Mouse (Mus musculus) forebrain, embryonic 10.5 days (tissue): ENCODE measurements at regions not wholly inside any gene's neighbourhood (a gene's known extent, or its start where the extent isn't known, plus 50 kb on each side); places are given as distances from the start of the nearest gene placed in this dataset.

Experiments used
- DNase-seq: peaks from one replicate; pipeline ENCODE4 v3.0.0-alpha.2; 2017; ENCODE audit warnings: low spot score; ENCODE audit errors: extremely low spot score
- H3K27ac ChIP-seq: fragments of 300-500 bp; sonication (generic); 2 replicates; pipeline ENCODE4 v1.5.1; 2016; ENCODE audit warnings: mild to moderate bottlenecking
- H3K27me3 ChIP-seq: fragments of 300-500 bp; sonication (generic); 2 replicates; pipeline ENCODE4 v1.6.1; 2016; ENCODE audit warnings: mild to moderate bottlenecking; ENCODE audit not compliant: poor library complexity, severe bottlenecking
- H3K36me3 ChIP-seq: fragments of 300-500 bp; sonication (generic); replicated peaks from 2 replicates; pipeline ENCODE4 v1.6.1; 2016; ENCODE audit warnings: mild to moderate bottlenecking, moderate library complexity
- H3K4me1 ChIP-seq: fragments of 300-500 bp; sonication (generic); 2 replicates; pipeline ENCODE4 v1.6.1; 2016
- H3K4me3 ChIP-seq: fragments of 300-500 bp; sonication (generic); 2 replicates; pipeline ENCODE4 v1.5.1; 2016; ENCODE audit warnings: mild to moderate bottlenecking, moderate library complexity
- H3K9me3 ChIP-seq: fragments of 300-500 bp; sonication (generic); 2 replicates; pipeline ENCODE4 v1.6.1; 2016; ENCODE audit warnings: mild to moderate bottlenecking, moderate library complexity
- WGBS: fragments of 180-500 bp; shearing (Covaris S2); methylation state at CpG from one replicate; pipeline ENCODE4 v1.1.7; 2016; 5-methylcytosine and 5-hydroxymethylcytosine counted together

DNA sequence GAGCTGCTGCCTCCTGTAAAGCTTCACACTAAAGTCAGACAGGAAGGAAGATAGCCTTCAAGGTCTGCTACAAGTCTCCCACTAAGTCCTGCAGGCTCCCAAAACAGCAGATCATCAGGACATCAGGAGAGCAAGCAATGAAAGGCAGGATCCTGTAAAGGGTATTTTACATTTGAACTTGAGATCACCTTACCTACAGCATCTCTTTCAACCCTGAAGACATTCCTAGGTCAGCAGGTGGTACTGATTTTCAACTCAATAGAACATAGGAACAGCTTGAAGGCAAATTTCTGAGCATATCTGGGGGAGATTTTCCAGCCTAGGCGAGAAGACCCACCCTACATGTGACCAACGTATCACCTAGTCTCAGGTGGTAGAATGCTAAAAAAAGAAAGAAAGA is 530.2 kb downstream of the Efnb2 start:
- H3K4me3 ChIP-seq, result no peak overlapping the region
- no peaks in the 10 kb centered on the region for H3K36me3 ChIP-seq
- 31% methylated on average over 2 of the region's 2 CpGs for WGBS
- DNase-seq, result no peak
- H3K4me1 ChIP-seq, result peaks cover 39% of the 10 kb centered on the region
- H3K27ac ChIP-seq, result no peak overlapping the region
- peaks cover 38% of the 10 kb centered on the region for H3K27me3 ChIP-seq
- H3K9me3 ChIP-seq, result no peaks in the 10 kb centered on the region

GRCm38 (mm10) chr8:8115595-8116429 is 545.2 kb downstream of the Efnb2 start:
- Histone ChIP-seq H3K36me3 (no peaks in the 10 kb centered on the region), H3K27ac (no peak overlapping the region), H3K4me3 (no peak overlapping the region), H3K27me3 (no peaks in the 10 kb centered on the region), H3K9me3 (no peaks in the 10 kb centered on the region), H3K4me1 (peaks cover 5% of the 10 kb centered on the region; the same call in 1 of the 2 replicates)
- WGBS, result 78% methylated on average over 6 of the region's 6 CpGs
- DNase-seq, result no peak

DNA sequence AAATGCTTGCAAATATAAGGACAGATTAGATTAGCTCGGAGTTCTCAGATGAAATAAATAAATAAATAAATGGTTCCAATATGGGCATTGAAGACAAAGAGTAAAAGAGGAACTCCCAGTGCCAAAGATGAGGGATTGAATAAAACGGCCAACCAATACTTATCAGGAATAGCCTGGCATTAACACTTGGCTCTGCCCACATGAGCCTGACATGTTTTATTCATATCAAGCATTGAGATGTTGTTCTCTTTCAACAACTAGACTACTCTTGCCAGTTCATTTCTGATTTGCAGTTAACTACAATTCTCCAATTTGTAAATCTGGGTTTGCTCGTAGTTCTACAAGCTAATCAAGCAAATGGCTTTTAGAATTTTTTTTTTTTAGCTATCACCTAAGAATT is 546.4 kb downstream of the Efnb2 start:
- no peak overlapping the region for H3K27ac ChIP-seq
- H3K4me3 ChIP-seq, result no peak overlapping the region
- no peaks in the 10 kb centered on the region for H3K27me3 ChIP-seq
- no peaks in the 10 kb centered on the region for H3K36me3 ChIP-seq
- H3K4me1 ChIP-seq, result peaks cover 3% of the 10 kb centered on the region; the same call in 1 of the 2 replicates
- DNase-seq, result no peak
- WGBS, result 88% methylated on average over 3 of the region's 3 CpGs
- H3K9me3 ChIP-seq, result no peaks in the 10 kb centered on the region

GRCm38 (mm10) chr8:8109785-8110350 is 551.2 kb downstream of the Efnb2 start:
- Histone ChIP-seq H3K9me3 (no peaks in the 10 kb centered on the region), H3K36me3 (no peaks in the 10 kb centered on the region), H3K4me1 (no peaks in the 10 kb centered on the region), H3K27ac (no peak overlapping the region), H3K27me3 (no peaks in the 10 kb centered on the region), H3K4me3 (no peak overlapping the region)
- DNase-seq, result no peak
- 60% methylated on average over 2 of the region's 2 CpGs for WGBS

DNA sequence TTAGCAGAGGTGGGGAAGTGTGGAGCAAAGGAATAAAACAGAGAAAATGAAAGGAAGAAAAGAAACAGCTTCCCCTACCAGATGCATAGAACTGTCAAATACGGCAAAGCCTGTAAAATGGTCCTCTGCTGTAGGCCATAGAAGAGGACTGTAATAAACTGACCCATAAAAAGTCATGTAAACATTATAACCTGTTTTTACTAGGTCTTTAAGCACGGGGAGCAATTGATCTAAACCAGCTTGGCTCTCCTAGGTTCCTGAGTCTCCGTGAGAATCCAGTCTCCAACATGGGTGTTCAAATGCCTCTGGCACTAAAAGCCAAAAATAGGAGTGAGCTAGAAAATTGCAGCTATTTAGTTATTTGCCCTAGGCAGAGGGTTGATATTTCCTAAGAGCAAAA is 557.5 kb downstream of the Efnb2 start:
- Histone ChIP-seq H3K4me3 (no peak overlapping the region), H3K36me3 (no peaks in the 10 kb centered on the region), H3K27me3 (no peaks in the 10 kb centered on the region), H3K4me1 (no peaks in the 10 kb centered on the region), H3K9me3 (no peaks in the 10 kb centered on the region), H3K27ac (no peak overlapping the region)
- no peak for DNase-seq
- WGBS, result 76% methylated on average over 3 of the region's 3 CpGs

DNA sequence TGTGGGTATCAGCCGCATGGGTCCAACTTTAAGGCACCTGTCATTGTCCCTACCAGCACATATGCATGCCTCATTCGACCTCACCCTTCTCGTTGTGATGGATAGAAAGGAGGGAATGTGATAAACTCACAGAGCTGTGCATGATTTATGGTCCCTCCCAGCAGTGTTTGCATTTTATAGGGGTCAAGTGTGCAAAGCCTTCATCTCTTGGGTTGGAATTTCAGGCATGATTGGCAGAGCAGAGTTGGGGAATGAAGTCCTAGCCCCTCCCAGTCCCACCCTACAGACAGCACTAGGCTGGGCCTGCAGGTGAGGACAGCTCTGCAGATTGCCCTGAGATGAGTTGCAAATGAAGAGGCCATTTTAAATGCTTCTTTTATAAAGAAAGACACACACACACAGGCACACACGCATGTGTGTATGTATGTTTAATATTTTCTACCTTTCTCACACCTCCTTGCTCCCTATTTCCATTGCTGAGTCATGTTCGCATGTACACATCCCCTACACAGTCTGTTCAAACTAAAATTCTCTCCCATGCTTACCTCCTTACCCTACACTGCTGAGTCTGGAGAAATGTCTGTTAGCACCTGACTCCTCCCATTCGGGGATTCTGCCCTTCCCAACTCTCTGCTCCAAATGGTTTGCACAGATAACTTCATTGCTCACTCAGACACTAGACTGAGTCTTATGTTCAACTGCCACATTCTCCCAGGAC is 558.9 kb downstream of the Efnb2 start:
- H3K27ac ChIP-seq, result no peak overlapping the region
- no peak overlapping the region for H3K4me3 ChIP-seq
- no peak for DNase-seq
- no peaks in the 10 kb centered on the region for H3K27me3 ChIP-seq
- WGBS, result 87% methylated on average over 6 of the region's 6 CpGs
- H3K9me3 ChIP-seq, result no peaks in the 10 kb centered on the region
- H3K4me1 ChIP-seq, result no peaks in the 10 kb centered on the region
- H3K36me3 ChIP-seq, result no peaks in the 10 kb centered on the region

- no peaks in the 10 kb centered on the region for H3K4me1 ChIP-seq
- DNase-seq, result no peak
- no peaks in the 10 kb centered on the region for H3K27me3 ChIP-seq
Measured at GRCm38 (mm10) chr8:8092551-8092950, 568.5 kb downstream of the Efnb2 start.

DNA sequence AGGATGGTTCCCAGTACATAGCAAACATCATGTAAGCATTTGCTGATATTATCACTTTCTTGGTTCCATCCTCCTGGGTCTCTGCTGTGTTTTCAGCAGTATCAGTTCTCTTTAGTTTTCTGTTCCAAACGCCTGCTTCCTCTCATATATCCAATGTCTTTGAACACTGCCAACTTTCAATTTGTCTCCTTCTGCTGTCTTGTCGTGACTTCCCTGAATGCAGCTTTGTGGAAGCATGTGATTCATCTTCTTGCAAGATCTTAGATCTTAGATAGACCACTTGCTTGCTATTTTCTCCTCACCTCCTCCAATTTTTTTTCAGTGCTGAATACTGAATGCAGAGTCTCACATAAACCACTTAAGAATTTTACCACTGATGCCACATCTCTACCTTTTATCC is 576.4 kb downstream of the Efnb2 start:
- Histone ChIP-seq H3K36me3 (no peaks in the 10 kb centered on the region), H3K4me3 (no peak overlapping the region), H3K27me3 (no peaks in the 10 kb centered on the region), H3K9me3 (peaks cover 3% of the 10 kb centered on the region; the same call in 1 of the 2 replicates), H3K27ac (no peak overlapping the region), H3K4me1 (no peaks in the 10 kb centered on the region)
- no peak for DNase-seq
- 91% methylated on average over 2 of the region's 2 CpGs for WGBS

More at GRCm38 (mm10) chr8:8092551-8092950, 568.5 kb downstream of the Efnb2 start:
- H3K4me3 ChIP-seq, result no peak overlapping the region
- no peaks in the 10 kb centered on the region for H3K36me3 ChIP-seq
- no peaks in the 10 kb centered on the region for H3K9me3 ChIP-seq
- H3K27ac ChIP-seq, result no peak overlapping the region

DNA sequence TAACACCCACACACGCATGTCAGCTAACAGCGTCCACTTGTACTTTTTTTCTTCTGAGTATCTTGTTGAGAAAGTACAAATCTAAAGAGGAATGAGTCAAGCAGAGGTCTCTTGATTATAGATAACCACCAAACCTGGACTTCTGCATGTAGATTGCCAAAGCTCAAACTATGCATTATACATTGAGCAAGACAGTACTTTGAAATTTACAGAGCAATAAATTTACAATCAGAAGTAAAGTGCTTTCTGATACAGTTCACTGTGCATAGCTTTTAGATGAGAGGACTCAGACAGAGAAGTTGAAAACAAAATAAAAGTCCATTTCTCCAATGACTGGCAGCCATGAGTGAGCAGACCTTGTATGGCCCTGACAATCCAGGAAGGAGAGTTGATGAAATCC is 597.0 kb downstream of the Efnb2 start:
- Histone ChIP-seq H3K4me3 (no peak overlapping the region), H3K9me3 (no peaks in the 10 kb centered on the region), H3K27me3 (no peaks in the 10 kb centered on the region), H3K4me1 (no peaks in the 10 kb centered on the region), H3K27ac (no peak overlapping the region), H3K36me3 (no peaks in the 10 kb centered on the region)
- WGBS, result 95% methylated on average over 2 of the region's 2 CpGs
- DNase-seq, result no peak

GRCm38 (mm10) chr8:8054224-8054916 is 606.7 kb downstream of the Efnb2 start:
- DNase-seq, result no peak
- Histone ChIP-seq H3K27me3 (no peaks in the 10 kb centered on the region), H3K36me3 (no peaks in the 10 kb centered on the region), H3K4me1 (peaks cover 17% of the 10 kb centered on the region), H3K27ac (no peak overlapping the region), H3K9me3 (no peaks in the 10 kb centered on the region), H3K4me3 (no peak overlapping the region)
- WGBS, result 86% methylated on average over 4 of the region's 4 CpGs

- H3K9me3 ChIP-seq, result no peaks in the 10 kb centered on the region
- no peak for DNase-seq
- no peak overlapping the region for H3K4me3 ChIP-seq
- H3K27me3 ChIP-seq, result no peaks in the 10 kb centered on the region
- 0 out of 2 replicates have a peak overlapping the region, but pooled peaks have one; percentile 35 for H3K27ac ChIP-seq
- peaks cover 17% of the 10 kb centered on the region for H3K4me1 ChIP-seq
- 41% methylated on average over 3 of the region's 3 CpGs for WGBS
- no peaks in the 10 kb centered on the region for H3K36me3 ChIP-seq
Measured at GRCm38 (mm10) chr8:8051186-8051585, 609.9 kb downstream of the Efnb2 start.

GRCm38 (mm10) chr8:8050778-8051177 is 610.3 kb downstream of the Efnb2 start:
- Histone ChIP-seq H3K4me3 (no peak overlapping the region), H3K4me1 (peaks cover 17% of the 10 kb centered on the region), H3K27ac (0 out of 2 replicates have a peak overlapping the region, but pooled peaks have one; percentile 35), H3K36me3 (no peaks in the 10 kb centered on the region), H3K27me3 (no peaks in the 10 kb centered on the region), H3K9me3 (no peaks in the 10 kb centered on the region)
- 56% methylated on average over 3 of the region's 3 CpGs for WGBS
- no peak for DNase-seq
